Mouse (Mus musculus): ENCODE data around the gene Pcdh15. TPM values are rescaled to one million over a fixed set of nuclear protein-coding genes. Genes with fewer than 3 reads are reported as not detected.

Pcdh15 gene
- polyA plus RNA-seq, 1 experiment: not detected

DNA sequence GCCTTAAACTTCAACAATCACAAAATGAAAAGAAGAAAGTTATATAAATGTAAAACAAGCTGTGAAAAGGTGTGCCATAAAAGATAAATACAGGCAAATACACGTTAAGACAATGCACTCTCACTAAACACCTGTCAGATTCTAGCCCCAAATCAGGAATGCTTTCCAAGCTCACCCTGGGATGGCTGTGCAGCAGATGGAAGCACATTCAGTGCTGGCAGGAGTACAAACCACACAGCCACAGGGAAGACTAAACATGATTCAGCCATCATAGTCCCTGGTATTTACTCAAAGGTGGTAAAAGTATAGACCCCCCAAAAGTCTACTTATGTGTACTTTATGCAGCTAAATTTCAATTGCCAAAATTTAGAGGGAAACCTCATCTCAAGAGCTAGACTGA lies 909.7 kb downstream of the Pcdh15 start:
- Histone ChIP-seq H3K4me1 (ENCODE audit: control insufficient read depth, insufficient read depth, low read length) (no peaks in the 10 kb centered on the region), H3K4me3 (ENCODE audit: insufficient read depth, low read length) (no peak overlapping the region), H3K27ac (ENCODE audit: insufficient read depth, low read depth, low read length) (no peak overlapping the region)
- TF ChIP-seq CTCF (IDR thresholded peaks at IDR 0.05; ENCODE audit: low read depth, low read length) (no peak), POLR2A (IDR thresholded peaks at IDR 0.05; ENCODE audit: borderline replicate concordance, low read depth, low read length) (no peak)

DNA sequence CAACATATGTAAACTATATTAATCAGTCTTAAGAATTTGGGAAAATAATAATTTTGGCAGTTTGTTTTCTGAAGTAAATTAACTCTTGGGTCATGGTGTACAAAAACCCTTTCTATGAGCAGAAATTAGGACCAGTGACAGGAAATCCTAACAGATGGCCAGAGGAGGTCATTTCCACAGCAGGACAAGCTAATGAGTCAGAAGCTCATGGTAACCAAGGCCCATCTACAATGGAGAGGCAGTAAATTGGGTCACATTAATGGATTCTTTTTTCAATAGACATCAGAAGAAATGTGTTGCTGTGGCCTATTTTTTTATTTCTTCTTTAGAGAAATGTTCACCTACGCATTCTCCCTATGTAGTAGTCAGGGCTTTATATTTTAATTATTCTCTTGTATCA lies 923.9 kb downstream of the Pcdh15 start:
- H3K4me1 ChIP-seq (ENCODE audit: control insufficient read depth, insufficient read depth, low read length): no peaks in the 10 kb centered on the region
- TF ChIP-seq CTCF (IDR thresholded peaks at IDR 0.05; ENCODE audit: low read depth, low read length): no peak
- no peak for TF ChIP-seq POLR2A (IDR thresholded peaks at IDR 0.05; ENCODE audit: borderline replicate concordance, low read depth, low read length)
- H3K27ac ChIP-seq (ENCODE audit: insufficient read depth, low read depth, low read length): no peak overlapping the region

DNA sequence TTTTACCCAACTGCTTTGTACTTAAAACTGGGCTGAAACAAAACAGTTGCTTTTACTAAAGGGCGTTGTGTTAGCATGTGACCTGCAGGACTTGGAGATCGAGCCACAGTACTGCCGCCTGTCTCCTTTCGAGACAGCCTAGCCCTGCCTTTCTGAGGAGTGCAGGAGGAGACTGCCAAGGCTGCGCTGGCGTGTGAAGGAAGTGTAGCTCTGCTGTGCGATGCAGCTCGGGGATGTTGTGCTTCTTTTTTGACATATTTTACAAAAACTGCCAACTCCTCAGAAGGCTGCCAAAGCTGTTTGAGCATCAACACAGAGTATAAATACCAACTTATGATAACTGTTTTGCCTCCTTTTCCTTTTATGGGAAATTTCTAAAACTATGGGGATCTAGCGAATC lies 953.9 kb downstream of the Pcdh15 start:
- H3K27ac ChIP-seq (ENCODE audit: insufficient read depth, low read depth, low read length): no peak overlapping the region
- no peak overlapping the region for H3K4me3 ChIP-seq (ENCODE audit: insufficient read depth, low read length)
- no peaks in the 10 kb centered on the region for H3K4me1 ChIP-seq (ENCODE audit: control insufficient read depth, insufficient read depth, low read length)
- TF ChIP-seq CTCF (IDR thresholded peaks at IDR 0.05; ENCODE audit: low read depth, low read length) (no peak), POLR2A (IDR thresholded peaks at IDR 0.05; ENCODE audit: borderline replicate concordance, low read depth, low read length) (no peak)

More for the DNA sequence above, 923.9 kb downstream of the Pcdh15 start:
- no peak overlapping the region for H3K4me3 ChIP-seq (ENCODE audit: insufficient read depth, low read length)

DNA sequence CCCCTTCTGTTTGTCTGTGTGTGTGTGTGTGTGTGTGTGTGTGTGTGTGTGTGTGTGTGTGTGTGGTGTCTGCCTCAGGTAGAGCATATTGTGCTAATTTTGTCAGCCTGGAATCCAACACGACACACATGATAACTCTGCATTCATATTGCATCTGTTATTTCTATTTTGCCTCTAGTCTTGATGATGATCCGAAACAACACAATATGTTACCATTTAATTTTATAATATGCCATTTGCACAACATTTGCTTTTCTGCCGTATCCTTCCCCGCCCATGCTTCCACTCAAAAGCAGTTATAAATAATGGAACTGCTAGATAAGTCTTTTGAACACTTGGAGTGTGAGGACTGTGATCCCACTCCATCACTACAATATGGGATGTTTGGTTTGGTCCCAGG lies 987.5 kb downstream of the Pcdh15 start:
- TF ChIP-seq POLR2A (IDR thresholded peaks at IDR 0.05; ENCODE audit: borderline replicate concordance, low read depth, low read length): no peak
- H3K4me3 ChIP-seq (ENCODE audit: insufficient read depth, low read length): no peak overlapping the region
- no peaks in the 10 kb centered on the region for H3K4me1 ChIP-seq (ENCODE audit: control insufficient read depth, insufficient read depth, low read length)
- no peak overlapping the region for H3K27ac ChIP-seq (ENCODE audit: insufficient read depth, low read depth, low read length)

DNA sequence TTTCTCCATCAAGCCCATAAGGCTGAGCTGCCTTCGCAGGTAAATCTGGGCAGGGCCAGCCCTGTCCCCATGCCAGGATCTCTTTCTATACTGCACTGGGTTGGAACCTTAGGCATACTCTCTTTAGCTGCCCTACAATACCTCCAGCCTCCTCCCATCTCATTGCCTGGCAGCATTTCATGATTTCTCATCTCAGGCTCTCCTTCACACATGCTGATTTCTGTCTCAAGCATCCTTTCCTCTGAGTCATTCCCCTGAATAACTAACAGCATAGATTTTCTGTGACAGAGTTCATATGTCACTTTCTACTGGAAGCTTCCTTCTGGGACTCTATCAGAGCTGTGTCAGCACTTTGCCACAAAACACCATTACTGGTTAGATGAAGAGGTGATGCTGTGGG lies 999.2 kb downstream of the Pcdh15 start:
- H3K27ac ChIP-seq (ENCODE audit: insufficient read depth, low read depth, low read length): no peak overlapping the region
- H3K4me1 ChIP-seq (ENCODE audit: control insufficient read depth, insufficient read depth, low read length): no peaks in the 10 kb centered on the region
- H3K4me3 ChIP-seq (ENCODE audit: insufficient read depth, low read length): no peak overlapping the region
- TF ChIP-seq POLR2A (IDR thresholded peaks at IDR 0.05; ENCODE audit: borderline replicate concordance, low read depth, low read length) (no peak), CTCF (IDR thresholded peaks at IDR 0.05; ENCODE audit: low read depth, low read length) (no peak)

DNA sequence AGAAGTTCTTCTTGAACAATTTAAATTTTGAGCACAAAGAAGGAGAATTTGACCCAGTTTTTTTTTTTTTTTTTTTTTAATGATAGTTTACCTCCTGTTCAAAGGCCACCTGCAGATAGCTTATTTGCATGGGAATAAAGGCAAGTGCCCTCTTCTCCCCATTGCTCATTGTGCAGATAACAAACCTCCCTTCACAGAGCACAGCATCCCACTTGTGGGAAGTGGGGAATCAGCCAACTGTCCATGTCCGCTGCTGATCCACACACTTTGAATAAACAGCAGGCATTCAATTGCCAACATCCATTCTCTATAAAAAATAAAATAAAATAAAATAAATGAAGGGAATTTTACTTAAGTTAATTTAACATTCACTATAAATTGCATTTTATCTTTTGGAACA lies 1015.0 kb downstream of the Pcdh15 start:
- Histone ChIP-seq H3K27ac (ENCODE audit: insufficient read depth, low read depth, low read length) (no peak overlapping the region), H3K4me3 (ENCODE audit: insufficient read depth, low read length) (no peak overlapping the region), H3K4me1 (ENCODE audit: control insufficient read depth, insufficient read depth, low read length) (no peaks in the 10 kb centered on the region)
- TF ChIP-seq CTCF (IDR thresholded peaks at IDR 0.05; ENCODE audit: low read depth, low read length): no peak
- no peak for TF ChIP-seq POLR2A (IDR thresholded peaks at IDR 0.05; ENCODE audit: borderline replicate concordance, low read depth, low read length)

DNA sequence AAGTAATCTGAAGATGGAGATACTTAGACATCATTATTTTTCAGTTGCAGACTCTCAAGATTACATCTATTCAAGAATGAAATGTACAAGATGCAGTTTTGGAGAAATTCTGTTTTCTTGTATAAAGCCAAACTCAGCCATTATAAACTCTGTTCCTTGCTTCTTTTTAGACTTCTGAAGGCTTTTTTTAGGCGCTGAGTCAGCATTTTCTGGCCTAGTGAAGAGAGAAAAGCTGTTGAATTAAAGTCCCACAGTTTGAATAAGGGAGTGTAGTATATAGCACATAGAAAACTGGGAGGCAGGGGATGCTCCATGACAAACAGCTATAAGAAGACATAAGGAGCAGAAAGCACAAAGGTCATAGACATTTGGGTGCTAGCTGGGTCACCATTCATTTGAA lies 1017.7 kb downstream of the Pcdh15 start:
- Histone ChIP-seq H3K4me1 (ENCODE audit: control insufficient read depth, insufficient read depth, low read length) (no peaks in the 10 kb centered on the region), H3K4me3 (ENCODE audit: insufficient read depth, low read length) (no peak overlapping the region), H3K27ac (ENCODE audit: insufficient read depth, low read depth, low read length) (no peak overlapping the region)
- TF ChIP-seq POLR2A (IDR thresholded peaks at IDR 0.05; ENCODE audit: borderline replicate concordance, low read depth, low read length) (no peak), CTCF (IDR thresholded peaks at IDR 0.05; ENCODE audit: low read depth, low read length) (no peak)

DNA sequence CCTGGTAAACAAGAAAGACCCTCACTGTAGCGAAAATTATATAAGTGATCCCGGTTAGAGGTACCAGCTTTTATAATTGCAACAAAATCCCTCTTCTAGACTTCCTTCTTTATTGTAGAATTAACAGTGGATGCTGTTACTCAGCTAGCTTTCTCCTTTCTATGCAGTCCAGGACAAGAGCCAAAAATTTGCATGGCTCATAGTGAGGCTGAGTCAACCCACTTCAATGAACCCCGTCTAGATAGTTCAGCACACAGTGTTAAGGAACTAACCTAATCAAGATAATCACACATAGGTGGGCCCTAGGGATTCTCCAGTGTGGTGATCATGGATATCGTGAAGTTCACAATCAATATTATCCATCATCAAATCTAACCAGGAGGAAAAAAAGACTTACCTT lies 1024.3 kb downstream of the Pcdh15 start:
- H3K4me1 ChIP-seq (ENCODE audit: control insufficient read depth, insufficient read depth, low read length): no peaks in the 10 kb centered on the region
- no peak for TF ChIP-seq CTCF (IDR thresholded peaks at IDR 0.05; ENCODE audit: low read depth, low read length)
- no peak for TF ChIP-seq POLR2A (IDR thresholded peaks at IDR 0.05; ENCODE audit: borderline replicate concordance, low read depth, low read length)
- no peak overlapping the region for H3K4me3 ChIP-seq (ENCODE audit: insufficient read depth, low read length)
- no peak overlapping the region for H3K27ac ChIP-seq (ENCODE audit: insufficient read depth, low read depth, low read length)

DNA sequence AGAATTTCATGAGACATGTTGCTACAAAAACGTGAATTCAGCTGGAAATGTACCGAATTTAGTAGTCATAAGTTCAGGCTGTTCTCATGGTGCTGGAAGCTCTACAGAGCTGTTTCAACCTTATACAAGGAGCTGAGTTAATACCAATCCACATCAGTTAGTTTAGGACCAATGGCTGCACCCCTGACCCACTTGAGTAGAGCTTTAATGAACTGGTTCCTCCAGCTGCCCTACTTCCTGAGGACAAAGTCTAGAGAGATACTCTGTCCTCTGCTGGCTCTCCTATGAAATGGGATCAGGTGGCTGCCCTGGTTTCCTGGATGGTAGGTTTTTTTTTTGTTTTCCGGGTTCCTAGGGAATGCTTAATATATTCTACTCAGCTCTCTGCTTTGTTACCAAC lies 1030.0 kb downstream of the Pcdh15 start:
- no peak for TF ChIP-seq CTCF (IDR thresholded peaks at IDR 0.05; ENCODE audit: low read depth, low read length)
- TF ChIP-seq POLR2A (IDR thresholded peaks at IDR 0.05; ENCODE audit: borderline replicate concordance, low read depth, low read length): no peak

DNA sequence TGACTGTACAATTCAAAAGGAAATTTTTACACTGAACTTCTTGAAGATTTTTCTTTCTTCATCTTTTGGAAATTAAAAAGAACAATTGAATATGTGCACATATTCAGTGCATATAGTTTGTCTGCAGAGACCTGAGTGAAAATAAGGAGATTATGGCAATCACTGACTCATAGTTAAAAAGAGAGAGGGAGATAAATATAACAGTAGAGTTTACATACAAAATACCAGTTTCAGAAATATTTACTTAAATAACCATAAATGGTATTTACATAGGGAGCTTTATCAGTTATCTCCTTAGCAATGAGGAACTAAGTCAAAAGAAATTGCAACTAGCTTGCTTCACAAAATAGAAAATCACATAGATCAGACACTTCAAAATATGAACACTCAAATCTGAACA lies 1030.5 kb downstream of the Pcdh15 start:
- Histone ChIP-seq H3K4me3 (ENCODE audit: insufficient read depth, low read length) (no peak overlapping the region), H3K27ac (ENCODE audit: insufficient read depth, low read depth, low read length) (no peak overlapping the region), H3K4me1 (ENCODE audit: control insufficient read depth, insufficient read depth, low read length) (no peaks in the 10 kb centered on the region)
- TF ChIP-seq CTCF (IDR thresholded peaks at IDR 0.05; ENCODE audit: low read depth, low read length) (no peak), POLR2A (IDR thresholded peaks at IDR 0.05; ENCODE audit: borderline replicate concordance, low read depth, low read length) (no peak)

More for the DNA sequence above, 1030.0 kb downstream of the Pcdh15 start:
- Histone ChIP-seq H3K4me1 (ENCODE audit: control insufficient read depth, insufficient read depth, low read length) (no peaks in the 10 kb centered on the region), H3K27ac (ENCODE audit: insufficient read depth, low read depth, low read length) (no peak overlapping the region), H3K4me3 (ENCODE audit: insufficient read depth, low read length) (no peak overlapping the region)

DNA sequence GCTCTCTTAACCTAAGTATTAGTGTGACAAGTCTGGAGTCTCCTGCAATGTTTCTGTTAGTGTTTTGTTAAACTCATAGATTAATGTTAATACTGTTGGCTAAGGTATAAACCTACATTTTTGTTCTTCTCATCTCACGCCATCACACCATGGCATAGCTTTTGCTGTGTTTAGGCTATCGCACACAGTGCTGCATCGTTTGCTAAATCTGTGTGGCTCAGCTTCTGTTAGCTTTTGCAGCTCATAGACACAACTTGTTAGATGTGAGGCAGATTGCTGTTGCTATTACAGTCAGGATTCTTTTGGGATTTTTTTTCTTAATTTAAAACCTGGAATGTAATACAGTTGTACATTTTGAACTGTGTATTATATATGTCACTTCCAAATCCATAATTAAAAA lies 1031.7 kb downstream of the Pcdh15 start:
- Histone ChIP-seq H3K27ac (ENCODE audit: insufficient read depth, low read depth, low read length) (no peak overlapping the region), H3K4me3 (ENCODE audit: insufficient read depth, low read length) (no peak overlapping the region), H3K4me1 (ENCODE audit: control insufficient read depth, insufficient read depth, low read length) (no peaks in the 10 kb centered on the region)
- TF ChIP-seq POLR2A (IDR thresholded peaks at IDR 0.05; ENCODE audit: borderline replicate concordance, low read depth, low read length) (no peak), CTCF (IDR thresholded peaks at IDR 0.05; ENCODE audit: low read depth, low read length) (no peak)

Measured in bone marrow macrophage, adult 2 months (primary cell).